Mouse (Mus musculus) midbrain, postnatal 0 days (tissue): ENCODE measurements at regions not wholly inside any gene's neighbourhood (a gene's known extent, or its start where the extent isn't known, plus 50 kb on each side); places are given as distances from the start of the nearest gene placed in this dataset.

ENCODE experiments used
- ATAC-seq: fragments of 200-750 bp; cut with Nextera tagmentation; 2 replicates; pipeline ENCODE4 v1.8.0; 2017; ENCODE audit warnings: moderate number of reproducible peaks, mild to moderate bottlenecking, moderate TSS enrichment, moderate library complexity; ENCODE audit not compliant: low FRiP score
- DNase-seq: peaks from one replicate; pipeline ENCODE4 v3.0.0-alpha.2; 2015; ENCODE audit warnings: low spot score
- H3K27ac ChIP-seq: fragments of 300-500 bp; sonication (generic); 2 replicates; pipeline ENCODE4 v1.5.1; 2014; ENCODE audit warnings: low read depth, mild to moderate bottlenecking, low read length, mixed read lengths
- H3K27me3 ChIP-seq: fragments of 300-500 bp; sonication (generic); 2 replicates; pipeline ENCODE4 v1.6.1; 2014; ENCODE audit warnings: low read length, control low read depth, mixed read lengths; ENCODE audit not compliant: insufficient read depth
- H3K36me3 ChIP-seq: fragments of 300-500 bp; sonication (generic); 2 replicates; pipeline ENCODE4 v1.6.1; 2014; ENCODE audit warnings: low read length, control low read depth, mixed read lengths; ENCODE audit not compliant: insufficient read depth
- H3K4me1 ChIP-seq: fragments of 300-500 bp; sonication (generic); 2 replicates; pipeline ENCODE4 v1.6.1; 2014; ENCODE audit warnings: mild to moderate bottlenecking, control low read depth, antibody characterized with exemption, low read length, mixed read lengths; ENCODE audit not compliant: insufficient read depth
- H3K4me2 ChIP-seq: fragments of 300-500 bp; sonication (generic); 2 replicates; pipeline ENCODE4 v1.6.1; 2014; ENCODE audit warnings: low read depth, mild to moderate bottlenecking, low read length, mixed read lengths; ENCODE audit not compliant: poor library complexity, severe bottlenecking
- H3K4me3 ChIP-seq: fragments of 300-500 bp; sonication (generic); 2 replicates; pipeline ENCODE4 v1.5.1; 2014; ENCODE audit warnings: low read depth, mild to moderate bottlenecking, low read length, moderate library complexity
- H3K9ac ChIP-seq: fragments of 300-500 bp; sonication (generic); replicated peaks from 2 replicates; pipeline ENCODE4 v1.6.1; 2014; ENCODE audit warnings: mild to moderate bottlenecking, low read length, moderate library complexity, mixed read lengths; ENCODE audit not compliant: poor library complexity, severe bottlenecking
- H3K9me3 ChIP-seq: fragments of 300-500 bp; sonication (generic); 2 replicates; pipeline ENCODE4 v1.6.1; 2016; ENCODE audit warnings: low read length, control low read depth
- CTCF ChIP-seq: IDR thresholded peaks from 2 replicates; pipeline ENCODE4 v1.5.1; 2016; ENCODE audit warnings: antibody characterized with exemption, mild to moderate bottlenecking
- WGBS: fragments of 180-500 bp; shearing (Covaris S2); extraction: QIAGEN DNeasy Blood & Tissue Kit; methylation state at CpG from one replicate; pipeline ENCODE4 v1.1.7; 2014; 5-methylcytosine and 5-hydroxymethylcytosine counted together

GRCm38 (mm10) chr5:118377402-118377848, 132.4 kb downstream of the 2410131K14Rik start:
- H3K9me3 ChIP-seq: no peaks in the 10 kb centered on the region
- ATAC-seq: no peak
- no peak overlapping the region for H3K9ac ChIP-seq
- no peak overlapping the region for H3K4me2 ChIP-seq
- peaks cover 14% of the 10 kb centered on the region; the same call in 1 of the 2 replicates for H3K4me1 ChIP-seq
- H3K4me3 ChIP-seq: no peak overlapping the region
- H3K27me3 ChIP-seq: peaks cover 7% of the 10 kb centered on the region; the same call in 1 of the 2 replicates
- 36% methylated on average over 8 of the region's 8 CpGs for WGBS
- no peaks in the 10 kb centered on the region for H3K36me3 ChIP-seq
- no peak overlapping the region for H3K27ac ChIP-seq
- DNase-seq: peak; percentile 37
- TF ChIP-seq CTCF: no peak

GRCm38 (mm10) chr5:118379245-118380051, 134.4 kb downstream of the 2410131K14Rik start:
- WGBS: 37% methylated on average over 24 of the region's 24 CpGs
- H3K27ac ChIP-seq: no peak overlapping the region
- no peak for ATAC-seq
- TF ChIP-seq CTCF: no peak
- H3K9me3 ChIP-seq: no peaks in the 10 kb centered on the region
- peak; percentile 35 for DNase-seq
- no peaks in the 10 kb centered on the region for H3K36me3 ChIP-seq
- peaks cover 7% of the 10 kb centered on the region; the same call in 1 of the 2 replicates for H3K27me3 ChIP-seq
- peaks cover 14% of the 10 kb centered on the region; the same call in 1 of the 2 replicates for H3K4me1 ChIP-seq
- H3K4me3 ChIP-seq: no peak overlapping the region
- H3K4me2 ChIP-seq: no peak overlapping the region
- H3K9ac ChIP-seq: no peak overlapping the region

GRCm38 (mm10) chr5:118380052-118380421, 135.0 kb downstream of the 2410131K14Rik start:
- ATAC-seq (peak; percentile 31; the same call in 1 of the 2 replicates), DNase-seq (no peak)
- 21% methylated on average over 5 of the region's 5 CpGs for WGBS
- no peak overlapping the region for H3K27ac ChIP-seq
- H3K36me3 ChIP-seq: no peaks in the 10 kb centered on the region
- TF ChIP-seq CTCF: no peak
- H3K9me3 ChIP-seq: no peaks in the 10 kb centered on the region
- H3K4me3 ChIP-seq: peak overlapping the region; percentile 46; the same call in 1 of the 2 replicates
- peaks cover 14% of the 10 kb centered on the region; the same call in 1 of the 2 replicates for H3K4me1 ChIP-seq
- peaks cover 7% of the 10 kb centered on the region; the same call in 1 of the 2 replicates for H3K27me3 ChIP-seq
- no peak overlapping the region for H3K9ac ChIP-seq
- peak overlapping the region; percentile 80 for H3K4me2 ChIP-seq

- Histone ChIP-seq H3K36me3 (no peaks in the 10 kb centered on the region), H3K9ac (peak overlapping the region; percentile 56), H3K27me3 (peaks cover 4% of the 10 kb centered on the region; the same call in 1 of the 2 replicates), H3K4me1 (peaks cover 14% of the 10 kb centered on the region; the same call in 1 of the 2 replicates), H3K4me2 (peak overlapping the region; percentile 80), H3K27ac (peak overlapping the region; percentile 57; the same call in 1 of the 2 replicates), H3K4me3 (peak overlapping the region; percentile 46), H3K9me3 (no peaks in the 10 kb centered on the region)
- peak; percentile 31 for TF ChIP-seq CTCF
- WGBS: 1% methylated on average over 38 of the region's 45 CpGs
- DNase-seq (peak; percentile 78), ATAC-seq (peak; percentile 60)
These were observed 135.6 kb downstream of the 2410131K14Rik start for GRCm38 (mm10) chr5:118380422-118381293.

- ATAC-seq: peak; percentile 45
- no peak for TF ChIP-seq CTCF
- no peaks in the 10 kb centered on the region for H3K36me3 ChIP-seq
These were observed 136.3 kb downstream of the 2410131K14Rik start for GRCm38 (mm10) chr5:118381294-118381675.

More at GRCm38 (mm10) chr5:118381294-118381675, 136.3 kb downstream of the 2410131K14Rik start:
- Histone ChIP-seq H3K9ac (peak overlapping the region; percentile 56; the same call in 1 of the 2 replicates), H3K4me3 (peak overlapping the region; percentile 46), H3K4me1 (peaks cover 14% of the 10 kb centered on the region; the same call in 1 of the 2 replicates), H3K27ac (peak overlapping the region; percentile 57; the same call in 1 of the 2 replicates), H3K9me3 (no peaks in the 10 kb centered on the region), H3K27me3 (no peaks in the 10 kb centered on the region), H3K4me2 (peak overlapping the region; percentile 80)
- DNase-seq: peak; percentile 65
- 0% methylated on average over 12 of the region's 12 CpGs for WGBS
